Mouse (Mus musculus) kidney, postnatal 10 days (tissue): Measurements from ENCODE around the gene Acaca.

Experiments used
- DNase-seq: peaks from one replicate; pipeline ENCODE4 v3.0.0; 2021; ENCODE audit warnings: mixed read lengths

Acaca gene

DNA sequence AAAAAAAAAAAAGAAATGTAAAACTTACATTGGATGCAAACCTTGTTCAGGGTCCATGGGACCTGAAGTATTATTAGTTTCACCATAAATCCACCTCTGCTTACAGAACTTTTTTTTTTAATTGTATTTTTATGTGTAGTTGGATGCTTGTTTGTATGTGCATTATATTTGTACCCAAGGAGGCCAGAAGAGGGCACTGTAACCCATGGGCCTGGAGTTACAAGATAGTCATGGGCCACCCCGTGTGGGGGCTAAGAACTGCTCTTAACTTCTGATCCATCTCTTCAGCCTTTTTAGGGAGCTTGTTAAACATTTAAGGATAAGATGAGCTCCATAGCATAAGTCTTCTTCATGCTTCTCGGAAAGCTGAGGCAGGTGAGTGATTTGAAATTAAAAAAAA lies 21.4 kb downstream of the Acaca start:
- DNase-seq: peak; percentile 12

DNA sequence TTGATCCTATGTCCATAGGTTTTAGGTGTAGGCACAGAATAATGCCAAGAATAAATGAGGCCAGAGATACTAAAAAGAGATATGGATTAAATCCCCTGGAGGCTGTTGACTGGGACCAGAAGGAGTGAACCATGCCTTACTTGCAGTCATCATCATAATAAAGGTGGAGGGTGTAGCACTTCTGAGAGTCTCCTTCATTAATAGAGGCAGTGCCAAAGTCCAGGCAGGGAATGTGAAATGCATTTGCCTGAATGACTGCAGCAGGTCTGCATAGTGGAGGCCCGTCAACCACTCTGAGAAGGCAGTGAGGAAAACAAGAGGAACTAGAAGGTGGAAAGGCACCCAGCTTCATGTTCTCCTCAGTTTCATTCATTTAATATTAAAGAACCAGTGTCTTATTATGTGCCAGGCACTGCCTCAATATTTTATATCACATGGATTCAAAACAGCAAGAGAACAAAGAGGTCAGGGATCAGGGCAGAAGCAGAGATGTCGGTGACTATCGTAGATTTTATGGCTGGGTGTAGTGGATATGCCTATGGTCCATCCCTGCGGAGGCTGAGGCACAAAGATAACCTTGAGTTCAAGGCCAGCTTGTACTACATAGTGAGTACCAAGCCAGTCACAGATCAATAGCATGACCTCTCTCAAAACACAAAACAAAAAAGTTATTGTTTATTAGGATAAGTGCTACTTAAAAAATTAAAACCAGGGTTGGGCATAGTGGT lies 27.2 kb downstream of the Acaca start:
- DNase-seq: no peak

DNA sequence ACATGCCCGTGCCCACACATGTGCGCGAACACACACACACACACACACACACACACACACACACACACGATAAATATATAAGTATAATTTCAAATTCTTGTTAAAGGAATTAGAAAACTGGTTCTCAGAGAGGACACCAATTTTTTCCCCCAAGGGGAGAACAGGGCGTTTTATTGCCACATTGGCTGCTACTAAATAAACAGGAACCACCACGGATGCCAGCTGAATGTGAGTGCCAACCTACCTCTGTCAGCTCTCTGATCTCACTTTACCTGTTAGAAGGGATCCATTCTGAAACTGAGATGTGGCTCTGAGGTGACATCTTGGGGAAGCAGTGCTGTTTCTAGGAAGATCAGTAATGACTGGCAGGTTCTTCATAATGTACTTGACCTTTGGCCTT lies 34.7 kb downstream of the Acaca start:
- DNase-seq: no peak

DNA sequence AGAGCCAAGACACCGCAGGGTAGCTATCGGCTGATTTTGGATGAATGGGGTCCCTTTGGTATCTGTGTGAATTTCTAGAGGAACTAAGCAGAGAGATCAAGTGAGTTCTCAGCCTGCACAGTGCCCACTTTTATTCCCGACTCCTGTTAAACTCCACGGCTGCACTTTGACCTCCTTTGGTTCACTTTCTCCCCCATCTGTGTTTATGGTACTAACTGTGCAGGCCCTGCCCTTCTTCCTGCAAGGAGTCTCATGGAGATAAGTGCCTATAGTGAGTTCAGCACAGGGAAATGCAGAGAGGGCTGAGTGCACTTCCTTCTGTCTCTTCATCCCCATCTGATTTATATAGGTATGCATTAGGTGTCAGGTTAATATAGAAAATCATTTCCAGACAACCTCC lies 35.1 kb downstream of the Acaca start:
- no peak for DNase-seq

DNA sequence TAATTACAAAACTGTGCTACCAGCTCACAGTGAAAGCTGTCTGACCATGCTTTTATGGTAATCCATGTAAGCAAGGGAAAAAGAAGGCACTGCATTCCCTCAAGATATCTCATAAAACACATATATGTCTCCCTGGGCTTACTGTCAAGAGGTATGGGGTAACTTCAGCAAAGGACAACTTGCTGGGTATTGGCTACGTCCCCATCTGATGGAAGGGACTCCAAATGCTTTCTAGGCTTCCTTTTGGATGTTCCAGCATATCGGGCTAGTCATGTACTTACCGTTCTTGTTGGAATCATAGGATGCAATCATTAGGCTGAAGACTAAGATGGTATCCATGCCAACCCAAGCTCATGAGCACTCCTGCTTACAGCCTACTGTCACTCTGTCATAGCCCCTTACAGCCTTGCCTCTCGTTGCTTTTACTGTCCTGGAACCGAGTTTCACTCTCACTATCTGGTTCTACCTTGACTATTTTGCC lies 37.6 kb downstream of the Acaca start, which contains the start of gene Gm11437:
Gene Gm11437, minus strand, starts transcription at position 431 of the 481 bp plus-strand sequence.
- DNase-seq: no peak

DNA sequence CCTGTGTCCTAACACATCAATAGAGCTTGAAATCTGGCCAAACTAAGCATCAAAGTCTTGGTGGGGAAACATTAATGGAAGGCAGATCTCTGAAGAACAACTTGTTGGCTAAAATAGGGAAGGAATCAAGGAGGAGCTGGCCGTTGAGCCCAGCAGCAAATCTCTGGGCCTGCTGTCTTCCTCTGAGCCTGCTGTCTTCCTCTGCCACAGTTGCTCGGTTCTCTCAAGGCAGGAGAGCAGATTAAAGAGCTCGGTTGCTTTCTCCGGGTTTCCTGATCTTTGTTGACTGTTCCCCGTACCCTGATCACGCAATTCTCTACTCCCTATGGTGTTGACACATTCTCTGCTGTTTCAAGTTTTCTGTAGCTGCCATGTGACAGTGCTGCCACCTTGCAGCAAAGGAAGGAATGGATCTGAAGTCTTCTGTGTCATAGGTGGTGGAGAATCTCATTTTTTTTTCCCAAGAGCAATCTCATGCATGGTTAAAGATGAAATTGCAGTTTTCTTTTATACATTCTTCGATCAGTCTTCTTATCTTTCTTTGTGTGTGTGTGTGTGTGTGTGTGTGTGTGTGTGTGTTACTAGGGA lies 39.3 kb downstream of the Acaca start:
- DNase-seq: peak; percentile 52

DNA sequence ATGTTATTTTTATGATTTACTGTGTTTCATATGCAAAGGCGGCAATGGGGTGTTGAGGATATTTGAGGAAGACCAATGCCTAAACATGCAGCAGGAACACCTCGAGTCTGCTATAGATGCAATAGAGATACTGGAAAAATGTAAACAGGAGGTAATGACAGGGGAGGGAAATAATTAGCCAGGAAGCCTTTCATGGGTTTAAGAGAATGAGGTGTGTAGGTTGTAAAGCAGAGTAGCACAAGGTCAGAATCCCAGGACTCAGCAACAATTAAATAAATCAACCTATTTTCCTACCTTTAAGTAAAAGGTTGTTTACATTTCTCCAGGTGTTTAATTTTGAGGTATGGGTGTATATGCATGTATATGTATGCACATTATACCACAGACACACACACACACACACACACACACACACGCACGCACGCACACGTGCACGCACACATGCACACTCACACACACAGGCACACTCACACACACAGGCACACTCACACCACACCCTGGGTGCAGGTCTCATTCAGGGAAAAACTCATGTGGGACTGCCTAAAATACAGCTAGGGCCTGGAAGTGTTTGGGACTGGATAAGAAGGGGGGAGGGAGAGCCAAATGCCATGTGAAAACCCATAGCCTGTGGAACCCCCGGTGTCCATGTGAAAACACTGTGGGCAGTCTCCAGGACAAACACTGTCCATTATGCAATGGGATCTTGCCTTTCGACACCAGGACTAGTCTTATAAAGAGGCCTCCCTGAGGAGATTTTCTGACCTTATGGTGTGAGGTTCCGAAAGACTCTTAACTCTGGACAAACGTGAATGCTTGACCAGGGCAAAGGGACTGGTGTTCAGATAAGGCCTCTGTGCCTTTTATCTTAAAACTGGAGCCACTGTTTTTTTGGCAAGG lies 43.3 kb downstream of the Acaca start:
- no peak for DNase-seq

DNA sequence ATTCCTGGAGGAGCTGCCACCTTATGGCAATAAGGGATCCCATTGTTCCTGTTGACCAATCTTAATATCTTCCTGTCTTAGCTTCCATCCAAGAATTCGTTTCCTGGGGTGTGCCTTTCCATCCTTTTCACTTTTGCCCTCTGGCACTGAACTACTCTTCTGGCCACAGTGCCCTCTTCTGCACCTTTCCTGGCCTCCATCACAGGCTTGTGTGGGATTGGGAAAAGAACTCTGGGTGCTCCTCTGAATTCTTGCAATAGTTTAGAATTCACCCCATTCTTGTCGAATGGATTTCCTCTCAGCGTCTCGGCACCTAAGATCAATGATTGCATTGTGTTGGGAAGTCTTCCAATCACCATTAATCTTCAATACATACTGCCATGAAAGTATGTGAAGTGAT lies 49.1 kb downstream of the Acaca start:
- DNase-seq: no peak

DNA sequence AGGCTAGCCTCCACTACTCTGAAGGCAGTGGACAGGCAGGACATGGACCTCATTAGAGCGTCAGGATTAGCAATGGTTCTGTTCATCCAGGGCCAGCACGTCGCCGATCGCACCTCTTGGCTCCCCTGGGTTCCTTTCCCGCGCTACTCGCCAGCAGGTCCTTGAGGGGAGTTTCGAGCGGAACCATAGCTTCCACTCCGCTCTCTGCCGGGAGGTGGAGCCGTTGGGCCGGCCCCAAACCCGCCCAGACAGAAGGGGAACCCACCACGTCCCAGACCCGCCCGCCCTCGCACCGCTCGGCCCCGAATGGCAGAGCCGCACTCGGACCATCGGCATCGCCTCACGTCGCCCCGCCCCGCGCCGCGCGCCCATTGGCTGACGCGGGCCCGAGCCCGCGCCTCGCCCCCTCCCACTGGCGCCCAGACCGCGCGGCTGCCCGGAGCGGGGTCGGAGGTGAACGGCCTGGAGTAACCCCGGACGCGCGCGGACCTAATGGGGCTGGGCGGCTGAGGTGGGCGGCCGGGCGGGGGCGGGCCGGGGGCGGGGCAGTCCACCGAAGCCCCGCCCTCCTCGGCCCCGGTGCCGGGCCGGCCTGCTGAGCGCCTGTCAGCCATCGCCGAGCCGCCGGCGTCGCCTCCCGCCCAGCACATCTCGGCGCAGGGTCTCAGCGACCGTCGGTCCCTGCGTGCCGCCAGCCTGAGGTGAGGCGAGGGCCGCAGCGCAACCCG lies 49.9 kb downstream of the Acaca start:
- peak; percentile 99 for DNase-seq

DNA sequence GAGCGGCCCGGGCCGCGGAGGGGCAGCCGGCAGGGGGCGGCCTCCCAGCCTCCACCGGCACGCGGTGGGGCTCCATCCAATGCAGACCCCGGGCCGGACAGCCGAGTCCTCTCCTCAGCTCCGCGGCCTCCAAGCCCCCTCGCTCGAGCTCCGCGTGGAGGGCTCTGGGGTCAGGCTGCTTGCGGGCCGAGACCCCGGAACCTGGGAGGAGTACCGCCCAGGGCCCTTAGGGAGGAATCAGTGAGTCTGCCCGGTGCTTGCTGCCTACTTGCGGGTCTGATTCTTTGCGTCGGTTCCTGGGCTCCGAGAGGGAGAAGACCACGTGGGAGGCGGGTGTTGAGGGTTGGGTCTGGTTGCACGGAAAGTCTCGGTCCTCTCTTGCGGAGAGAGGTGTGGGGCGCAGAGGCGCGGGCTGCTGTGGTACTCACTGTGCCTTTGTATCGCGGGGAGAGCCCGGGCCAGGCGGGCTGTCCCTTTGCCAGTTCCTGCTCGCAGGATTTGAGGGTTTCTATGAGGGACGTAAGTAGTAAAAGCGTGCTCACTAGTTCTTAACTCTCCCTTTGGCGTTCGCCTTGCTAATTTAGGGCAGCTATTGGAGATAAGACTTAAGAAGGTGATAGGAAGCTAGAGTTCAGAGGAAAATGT lies 50.6 kb downstream of the Acaca start:
- DNase-seq: peak; percentile 77

DNA sequence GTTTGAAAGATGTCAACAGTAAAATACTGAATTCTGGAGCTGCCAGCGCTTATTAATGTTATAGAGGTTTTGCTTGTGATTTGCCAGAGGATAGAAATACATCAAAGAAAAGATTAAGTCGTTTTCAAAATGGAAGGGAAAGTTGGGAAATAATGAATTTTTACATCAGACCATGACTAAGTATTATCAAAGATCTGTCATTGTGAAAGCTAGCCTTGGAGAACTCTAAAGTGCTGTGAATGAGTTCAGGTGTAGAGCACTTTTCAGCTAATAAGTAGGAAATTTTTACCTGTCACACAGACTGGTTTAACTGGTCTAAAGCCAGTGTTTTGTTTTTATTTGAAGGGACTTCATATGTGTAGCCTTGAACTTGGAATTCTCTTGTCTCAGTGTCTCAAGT lies 51.8 kb downstream of the Acaca start:
- no peak for DNase-seq

DNA sequence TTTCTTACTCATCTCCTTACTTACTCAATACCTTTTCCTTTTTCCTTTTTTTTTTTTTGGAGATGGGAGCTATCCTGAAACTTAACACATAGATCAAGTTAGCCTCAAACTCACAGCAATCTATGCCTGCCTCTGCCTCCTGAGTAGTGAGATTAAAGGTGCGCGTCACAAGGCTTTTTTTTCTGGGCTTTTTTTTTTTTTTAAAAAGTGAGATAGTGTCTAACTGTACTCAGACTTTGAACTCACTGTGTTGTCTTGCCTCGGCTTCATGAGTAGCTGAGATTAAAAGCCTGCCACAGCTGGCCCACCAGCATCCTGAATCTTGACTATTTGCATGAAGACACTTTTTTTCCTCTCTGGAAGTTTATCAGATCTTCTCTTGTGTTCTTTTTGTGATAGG lies 59.1 kb downstream of the Acaca start:
- no peak for DNase-seq

DNA sequence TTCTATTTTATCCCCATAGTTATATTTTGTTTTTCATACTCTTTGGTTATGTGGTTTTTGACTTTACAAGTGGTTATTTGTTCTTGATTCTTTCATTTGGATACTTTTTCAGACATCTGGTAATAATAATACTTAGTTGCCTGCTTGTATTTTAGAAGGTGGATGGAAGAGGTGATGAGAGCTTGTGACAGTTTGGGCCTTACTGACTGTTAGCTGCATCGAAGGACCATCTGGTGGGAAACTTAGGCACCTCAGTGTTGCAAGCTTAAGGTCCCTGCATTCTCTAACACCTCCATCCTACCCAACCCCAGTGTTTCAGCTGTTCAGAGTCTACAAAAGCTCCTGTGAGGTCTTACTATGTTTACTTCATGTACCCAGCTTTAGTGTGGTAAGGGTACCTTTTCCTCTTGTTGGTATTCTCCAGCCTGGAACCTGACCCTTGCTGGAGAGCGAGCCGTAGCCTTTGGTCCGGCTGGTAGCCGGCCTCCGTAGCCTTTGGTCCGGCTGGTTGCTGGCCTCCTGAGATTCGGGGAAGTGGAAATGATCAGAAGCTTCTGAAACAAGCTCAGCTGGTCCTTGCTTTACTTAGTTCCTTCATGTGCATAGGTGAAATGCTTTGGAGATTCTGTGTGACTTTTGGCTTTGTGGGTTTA lies 61.2 kb downstream of the Acaca start:
- DNase-seq: no peak

DNA sequence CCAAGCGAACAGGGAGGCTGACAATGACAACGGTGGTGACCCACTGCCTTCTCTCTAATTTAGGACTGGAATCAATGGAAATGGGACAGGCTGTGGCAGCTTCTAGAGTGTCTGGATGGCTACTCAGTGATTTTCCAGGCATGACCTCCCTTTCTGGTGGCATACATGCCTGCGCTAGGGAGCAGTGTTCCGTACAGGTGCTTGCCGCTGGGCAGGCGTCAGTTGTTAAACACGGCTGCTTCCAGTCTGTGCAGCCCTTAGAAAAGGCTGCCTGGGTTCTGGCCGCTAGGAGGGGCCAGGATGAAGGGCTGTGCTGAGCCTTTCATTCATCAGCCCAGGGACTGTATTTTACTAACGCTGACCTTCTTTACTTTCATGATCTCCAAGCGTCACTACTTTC lies 63.8 kb downstream of the Acaca start:
- peak; percentile 57 for DNase-seq

DNA sequence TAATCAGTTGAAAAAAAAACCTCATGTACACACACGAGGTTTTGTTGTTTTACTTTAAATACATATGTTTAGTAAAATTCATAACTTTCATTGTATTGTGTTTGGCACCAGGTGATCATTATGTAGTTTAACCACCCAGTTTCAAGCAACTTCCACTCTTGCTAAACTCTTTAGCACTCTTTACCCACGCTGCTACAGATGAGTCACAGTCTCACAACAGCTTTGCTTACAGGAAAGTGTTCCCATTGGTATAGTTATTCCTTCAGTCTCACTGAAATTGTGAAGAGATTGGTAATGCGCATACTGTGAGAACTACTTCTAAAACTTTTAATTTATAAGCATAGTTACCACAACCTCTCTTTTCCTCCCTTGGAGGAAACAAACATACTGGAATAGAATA lies 65.3 kb downstream of the Acaca start:
- no peak for DNase-seq

DNA sequence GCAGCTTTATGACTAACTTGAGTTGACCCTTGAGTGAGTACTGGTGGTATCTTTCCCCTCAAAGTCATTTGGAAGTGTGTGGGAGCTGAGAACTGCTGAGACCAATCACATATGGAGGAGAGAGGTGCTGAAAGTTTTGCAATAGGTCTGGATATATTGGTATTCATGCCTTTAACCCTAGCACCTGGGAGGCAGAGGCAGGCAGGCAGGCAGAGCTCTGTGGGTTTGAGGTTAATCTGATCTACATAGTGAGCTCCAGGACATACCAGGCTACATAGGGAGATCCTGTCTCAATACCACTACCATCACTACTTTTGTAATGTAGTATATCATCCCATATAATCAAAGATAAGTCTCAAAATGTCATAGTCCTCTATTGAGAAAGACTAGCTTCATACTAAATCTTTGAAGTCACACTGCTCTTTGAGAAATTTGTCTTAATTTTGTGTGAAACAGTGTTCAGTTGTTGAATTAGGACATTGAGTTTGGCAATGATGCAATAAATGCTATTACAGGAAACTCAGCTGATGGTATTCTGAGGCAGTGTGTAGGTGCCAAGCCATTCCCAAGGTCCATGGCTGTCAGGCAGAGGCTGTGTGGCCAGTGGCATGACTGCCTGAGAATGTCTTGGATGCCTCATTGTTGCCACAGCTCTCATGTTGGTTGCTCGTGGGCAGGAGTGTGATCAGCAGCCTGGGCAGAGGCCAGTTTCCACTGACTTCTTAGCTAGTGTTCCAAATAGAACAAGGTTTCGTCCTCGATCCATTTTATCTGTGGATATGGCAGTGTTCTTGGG lies 68.3 kb downstream of the Acaca start:
- DNase-seq: no peak

DNA sequence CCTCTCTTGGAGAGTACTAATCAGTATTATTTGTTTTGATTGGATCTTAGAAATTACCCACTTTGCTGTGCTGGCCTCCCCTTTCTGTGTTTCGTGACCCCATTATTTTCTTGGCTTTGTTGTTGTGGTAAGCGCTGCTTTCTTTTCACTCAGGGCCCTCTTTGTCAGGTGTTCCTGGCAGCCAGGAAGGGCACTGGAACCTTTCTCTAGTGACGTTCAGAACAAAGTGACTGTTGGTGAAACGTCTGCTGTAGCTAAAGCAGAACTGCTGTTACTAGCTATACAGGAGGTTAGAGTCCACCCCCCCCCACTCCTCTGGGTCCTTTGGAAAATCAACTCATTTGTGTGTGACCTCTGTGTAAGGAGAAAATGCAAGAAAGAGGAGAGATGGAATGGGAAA lies 76.3 kb downstream of the Acaca start:
- no peak for DNase-seq

DNA sequence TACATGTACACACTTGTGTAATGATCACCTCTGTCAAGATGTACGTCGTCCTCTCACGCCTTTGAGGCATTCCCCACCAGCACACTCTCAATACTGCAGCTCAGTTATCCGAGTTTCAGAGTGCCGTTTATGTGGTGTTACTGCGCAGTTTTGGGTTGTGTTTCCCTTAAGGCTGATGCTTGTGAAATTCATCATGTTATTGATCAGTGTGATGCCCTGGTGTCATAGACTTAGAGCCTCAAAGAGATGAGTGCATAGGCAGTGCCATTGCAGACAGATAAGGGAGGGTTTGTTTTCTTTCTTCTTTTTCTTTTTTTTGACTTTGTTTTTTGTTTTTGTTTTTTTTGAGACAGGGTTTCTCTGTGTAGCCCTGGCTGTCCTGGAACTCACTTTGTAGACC lies 81.4 kb downstream of the Acaca start:
- DNase-seq: no peak

DNA sequence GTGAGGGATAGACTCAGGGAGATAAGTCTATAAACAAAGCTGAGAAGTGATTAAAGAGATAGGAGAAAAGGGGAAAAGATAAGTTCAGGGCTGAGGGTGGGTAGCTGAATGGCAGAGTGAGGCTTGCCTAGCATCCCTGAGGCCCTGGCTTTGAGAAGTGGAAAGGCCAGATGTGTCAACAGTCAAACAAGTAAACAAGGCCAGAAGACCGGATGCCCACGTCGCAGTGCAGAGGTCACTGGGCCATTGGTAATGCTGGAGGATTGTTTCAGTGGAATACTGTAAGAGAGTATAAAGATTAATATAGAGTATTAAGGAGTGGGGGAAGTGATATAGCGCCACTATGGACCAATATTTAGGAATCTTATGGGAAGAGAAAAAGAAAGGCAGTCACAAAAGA lies 89.5 kb downstream of the Acaca start:
- DNase-seq: no peak

DNA sequence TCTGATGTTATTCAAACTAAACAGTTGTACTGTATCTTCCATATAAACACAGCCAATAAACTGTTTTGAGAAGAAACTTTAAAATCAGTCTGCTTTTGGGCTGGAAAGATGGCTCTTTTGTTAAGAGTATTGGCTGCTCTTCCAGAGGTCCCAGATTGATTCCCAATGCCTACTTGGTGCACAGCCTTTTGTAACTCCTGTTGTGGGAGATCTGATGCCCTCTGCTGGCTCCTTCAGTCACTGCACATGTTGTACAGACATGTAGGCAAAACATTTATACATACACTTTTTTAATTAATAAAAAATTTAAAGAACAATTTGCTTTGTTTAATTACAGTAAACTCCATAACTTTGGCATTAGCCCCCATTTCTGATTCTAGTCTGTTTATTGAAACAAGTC lies 114.1 kb downstream of the Acaca start:
- peak; percentile 78 for DNase-seq

DNA sequence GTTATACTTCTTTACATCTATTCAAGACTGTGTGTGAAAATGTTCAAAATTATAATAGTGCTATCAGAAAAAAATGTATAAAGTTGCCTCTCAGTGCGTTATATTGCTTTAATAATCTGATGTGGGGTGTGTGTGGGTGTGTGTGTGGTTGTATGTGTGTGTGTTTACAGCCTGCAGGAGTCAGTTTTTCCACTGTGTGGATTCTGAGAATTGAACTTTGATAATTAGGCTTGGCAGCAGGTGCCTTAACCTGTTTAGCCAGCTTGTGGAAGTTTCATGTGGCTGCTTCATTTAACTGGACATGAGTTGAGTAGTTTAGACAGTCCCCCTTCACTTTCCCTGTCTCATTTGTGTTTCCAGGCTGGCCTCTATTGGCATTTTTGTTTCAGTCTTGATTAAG lies 117.9 kb downstream of the Acaca start:
- DNase-seq: no peak
